Mouse (Mus musculus) neural tube, embryonic 11.5 days (tissue): ENCODE measurements around the gene Ccdc125. TPM values are rescaled to one million over a fixed set of nuclear protein-coding genes. Genes with fewer than 3 reads are reported as not detected.
"Not testable (repeated sequence)": the region's sequence is repeated elsewhere in the genome, so short reads cannot be mapped to it uniquely, and the experiment has no call there.

Experiments
- ATAC-seq: fragments of 200-750 bp; cut with Nextera tagmentation; 2 replicates; pipeline ENCODE4 v1.8.0; 2017; ENCODE audit warnings: moderate number of reproducible peaks, mild to moderate bottlenecking, moderate TSS enrichment, moderate library complexity; ENCODE audit not compliant: insufficient read depth, low FRiP score, low TSS enrichment
- DNase-seq: peaks from one replicate; pipeline ENCODE4 v3.0.0-alpha.2; 2015; ENCODE audit warnings: low spot score
- H3K27ac ChIP-seq: fragments of 300-500 bp; sonication (generic); 2 replicates; pipeline ENCODE4 v1.5.1; 2014; ENCODE audit warnings: low read depth, mild to moderate bottlenecking, low read length
- H3K27me3 ChIP-seq: fragments of 300-500 bp; sonication (generic); 2 replicates; pipeline ENCODE4 v1.6.1; 2014; ENCODE audit warnings: mild to moderate bottlenecking, low read length, mixed read lengths; ENCODE audit not compliant: control insufficient read depth, insufficient read depth
- H3K36me3 ChIP-seq: fragments of 300-500 bp; sonication (generic); 2 replicates; pipeline ENCODE4 v1.6.1; 2014; ENCODE audit warnings: mild to moderate bottlenecking, low read length, moderate library complexity, mixed read lengths; ENCODE audit not compliant: control insufficient read depth, insufficient read depth
- H3K4me1 ChIP-seq: fragments of 300-500 bp; sonication (generic); 2 replicates; pipeline ENCODE4 v1.6.1; 2014; ENCODE audit warnings: low read length, mixed read lengths; ENCODE audit not compliant: control insufficient read depth, insufficient read depth
- H3K4me2 ChIP-seq: fragments of 300-500 bp; sonication (generic); 2 replicates; pipeline ENCODE4 v1.6.1; 2014; ENCODE audit warnings: low read depth, mild to moderate bottlenecking, moderate library complexity
- H3K4me3 ChIP-seq: fragments of 300-500 bp; sonication (generic); 2 replicates; pipeline ENCODE4 v1.5.1; 2014; ENCODE audit warnings: low read depth, low read length
- H3K9ac ChIP-seq: fragments of 300-500 bp; sonication (generic); 2 replicates; pipeline ENCODE4 v1.6.1; 2014; ENCODE audit warnings: mild to moderate bottlenecking, low read length
- H3K9me3 ChIP-seq: fragments of 300-500 bp; sonication (generic); 2 replicates; pipeline ENCODE4 v1.6.1; 2016; ENCODE audit warnings: low read length; ENCODE audit not compliant: control insufficient read depth
- WGBS: fragments of 180-500 bp; shearing (Covaris S2); extraction: QIAGEN DNeasy Blood & Tissue Kit; methylation state at CpG from one replicate; pipeline ENCODE4 v1.1.7; 2014; 5-methylcytosine and 5-hydroxymethylcytosine counted together
- polyA plus RNA-seq: library from polyadenylated mRNA; unstranded; fragments of >200 nt; fragmentation: Nextera tagmentation; extraction: Ambion mirVana; gene quantifications from 2 replicates; pipeline ENCODE4 v1.2.1, GENCODE M21; 2014

Gene Ccdc125
- polyA plus RNA-seq, 1 experiment from 2014 or later, result 2.3 TPM

DNA sequence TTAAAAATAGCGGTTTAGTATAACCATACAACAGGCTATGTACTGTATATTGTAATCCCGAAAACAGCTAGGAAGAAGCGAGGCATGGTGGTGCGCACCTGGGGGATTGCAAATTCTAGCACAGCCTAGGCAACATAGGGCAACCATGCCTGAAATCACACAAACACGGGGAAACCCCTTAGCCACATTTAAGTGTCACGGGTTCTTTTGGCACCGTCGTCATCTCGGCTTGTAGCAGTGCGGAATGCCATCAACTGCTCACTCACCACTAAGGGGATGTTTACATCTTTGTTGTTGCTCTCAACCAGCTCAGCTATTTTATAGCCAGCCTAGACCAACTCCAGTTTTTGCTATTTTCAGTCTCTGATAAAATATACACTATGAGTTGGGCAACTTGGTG, 29.3 kb downstream of the Ccdc125 start:
- ATAC-seq (no peak), DNase-seq (no peak)
- Histone ChIP-seq H3K4me3 (no peak overlapping the region), H3K4me2 (no peak overlapping the region), H3K27me3 (no peaks in the 10 kb centered on the region), H3K36me3 (peaks cover 13% of the 10 kb centered on the region), H3K9me3 (no peaks in the 10 kb centered on the region), H3K4me1 (no peaks in the 10 kb centered on the region), H3K27ac (no peak overlapping the region), H3K9ac (no peak overlapping the region)
- 96% methylated on average over 10 of the region's 10 CpGs for WGBS

DNA sequence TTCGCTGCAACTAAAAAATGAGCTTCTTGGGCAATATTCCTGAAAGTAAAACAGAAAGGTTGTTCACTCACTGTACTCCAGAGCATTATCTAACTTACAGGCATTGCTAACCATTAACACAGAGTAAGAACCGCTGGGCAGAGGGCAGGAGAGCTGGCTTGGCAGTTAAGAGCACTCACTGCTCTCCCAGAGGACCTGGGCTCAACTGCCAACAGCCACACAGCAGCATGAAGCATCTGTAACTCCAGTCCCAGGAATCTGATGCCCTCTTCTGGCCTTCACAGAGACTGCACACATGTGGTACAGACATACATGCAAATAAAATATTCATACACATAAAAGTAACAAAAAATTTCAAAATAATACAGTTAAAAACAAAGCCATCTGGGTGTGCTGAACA, 34.0 kb downstream of the Ccdc125 start:
- H3K27me3 ChIP-seq, result no peaks in the 10 kb centered on the region
- no peaks in the 10 kb centered on the region for H3K9me3 ChIP-seq
- H3K36me3 ChIP-seq, result peaks cover 28% of the 10 kb centered on the region
- ATAC-seq (no peak), DNase-seq (no peak)
- H3K4me3 ChIP-seq, result no peak overlapping the region
- H3K27ac ChIP-seq, result no peak overlapping the region
- no peak overlapping the region for H3K9ac ChIP-seq
- WGBS, result 99% methylated on average over 2 of the region's 2 CpGs
- H3K4me1 ChIP-seq, result no peaks in the 10 kb centered on the region
- no peak overlapping the region for H3K4me2 ChIP-seq

DNA sequence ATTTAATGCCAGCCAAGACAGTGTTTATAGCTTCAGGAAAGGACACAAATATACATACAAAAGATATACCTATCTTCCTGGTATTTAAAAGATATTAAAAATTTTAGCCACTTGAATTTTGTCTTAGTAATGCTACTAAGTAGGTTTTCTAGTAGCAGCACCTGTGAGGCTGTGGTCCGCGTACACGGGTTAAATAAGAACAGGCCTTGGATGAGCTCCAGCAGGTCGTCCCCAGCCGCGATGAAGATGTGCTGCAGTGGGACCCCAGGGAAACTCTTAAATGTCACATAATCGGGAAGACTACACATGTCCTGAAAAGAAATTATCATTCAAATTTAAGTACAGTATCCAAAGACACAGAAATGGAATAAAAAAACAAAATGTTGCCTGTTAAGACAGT, 36.7 kb downstream of the Ccdc125 start:
- no peak overlapping the region for H3K9ac ChIP-seq
- no peak overlapping the region for H3K4me3 ChIP-seq
- no peak overlapping the region for H3K27ac ChIP-seq
- no peaks in the 10 kb centered on the region for H3K27me3 ChIP-seq
- no peaks in the 10 kb centered on the region for H3K9me3 ChIP-seq
- no peaks in the 10 kb centered on the region for H3K4me1 ChIP-seq
- 97% methylated on average over 7 of the region's 7 CpGs for WGBS
- H3K36me3 ChIP-seq, result peaks cover 33% of the 10 kb centered on the region
- no peak overlapping the region for H3K4me2 ChIP-seq
- ATAC-seq, result no peak
- DNase-seq, result no peak

DNA sequence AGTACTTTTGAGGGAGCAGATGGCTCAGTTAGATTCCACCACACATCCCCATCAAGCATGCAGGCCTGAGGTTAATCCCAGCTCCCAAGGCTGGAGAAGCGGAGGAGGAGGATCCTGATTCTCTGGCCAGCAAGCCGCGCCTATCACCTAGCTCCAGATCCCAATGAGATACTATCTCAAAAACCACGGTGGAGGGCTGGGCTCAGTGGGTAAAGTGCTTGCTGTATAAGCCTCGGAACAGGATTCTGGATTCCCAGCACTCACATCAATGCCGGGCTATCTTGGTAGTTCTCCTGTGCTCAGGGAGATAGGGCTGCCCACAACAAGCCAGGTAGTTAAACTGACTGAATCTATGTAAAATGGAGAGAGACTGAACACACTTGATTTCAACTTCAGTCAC, 46.0 kb downstream of the Ccdc125 start:
- Histone ChIP-seq H3K36me3 (peaks cover 15% of the 10 kb centered on the region), H3K4me1 (no peaks in the 10 kb centered on the region), H3K4me2 (no peak overlapping the region), H3K9ac (no peak overlapping the region), H3K27me3 (no peaks in the 10 kb centered on the region), H3K9me3 (no peaks in the 10 kb centered on the region), H3K27ac (no peak overlapping the region), H3K4me3 (no peak overlapping the region)
- WGBS, result 95% methylated on average over 6 of the region's 6 CpGs
- DNase-seq (no peak), ATAC-seq (no peak)

DNA sequence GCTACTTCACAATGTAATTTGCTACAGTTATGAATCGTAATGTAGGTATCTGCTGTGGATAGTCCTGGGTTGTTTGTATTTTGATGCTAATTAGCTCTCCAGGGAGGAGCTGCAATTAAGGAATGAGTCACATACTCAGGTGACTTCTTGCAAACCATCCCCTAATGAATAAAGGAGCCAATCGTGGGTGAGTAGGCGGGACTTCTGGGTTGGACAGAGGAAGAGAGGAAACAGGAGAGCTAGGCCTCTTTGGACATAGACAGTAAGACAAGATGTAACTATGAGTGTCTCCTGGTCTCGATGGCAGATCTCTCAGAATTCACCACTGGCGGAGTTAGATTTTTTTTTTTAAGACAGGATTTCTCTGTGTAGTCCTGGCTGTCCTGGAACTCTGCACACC, 52.1 kb downstream of the Ccdc125 start:
- DNase-seq (no peak), ATAC-seq (no peak)
- Histone ChIP-seq H3K9ac (no peak overlapping the region), H3K9me3 (no peaks in the 10 kb centered on the region), H3K4me2 (no peak overlapping the region), H3K36me3 (peaks cover 12% of the 10 kb centered on the region), H3K27ac (no peak overlapping the region), H3K4me3 (no peak overlapping the region), H3K27me3 (no peaks in the 10 kb centered on the region), H3K4me1 (no peaks in the 10 kb centered on the region)
- WGBS, result 91% methylated on average over 5 of the region's 5 CpGs

DNA sequence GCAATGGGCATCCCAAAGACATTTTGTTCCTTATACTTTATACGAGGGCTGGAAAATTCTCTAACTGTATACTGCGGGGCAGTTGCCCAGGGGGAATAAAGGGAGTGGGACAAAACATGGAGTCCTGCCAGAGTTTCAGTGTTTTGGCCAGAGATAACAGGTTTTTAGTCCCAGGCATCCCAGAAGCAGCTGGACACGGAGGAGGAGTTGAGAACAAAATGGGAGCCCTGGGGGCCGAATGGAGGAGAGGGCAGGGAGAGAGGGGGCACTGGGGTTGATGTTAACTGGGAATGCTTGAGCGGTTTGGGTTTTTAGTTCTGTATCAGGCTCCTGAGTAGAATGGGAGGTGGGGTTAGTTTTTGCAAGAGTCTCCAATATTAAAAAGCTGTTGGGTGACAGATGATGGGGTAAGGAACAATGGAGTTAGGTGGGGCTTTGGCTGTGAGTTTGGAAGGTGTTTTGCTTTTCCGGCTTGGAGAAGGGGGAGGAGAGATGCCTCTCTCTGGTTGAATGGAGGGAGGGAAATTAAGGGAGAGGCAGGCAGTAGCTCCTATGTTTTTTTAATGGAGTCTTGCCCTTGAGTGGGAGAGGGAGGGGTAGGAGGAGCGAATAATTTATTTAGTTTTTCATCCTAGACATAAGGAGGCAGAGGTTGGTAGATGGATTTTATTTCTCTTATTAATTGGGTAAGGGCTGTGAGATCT, 54.7 kb downstream of the Ccdc125 start:
- Histone ChIP-seq H3K27me3 (no peaks in the 10 kb centered on the region), H3K36me3 (peaks cover 8% of the 10 kb centered on the region)
- 90% methylated on average over 7 of the region's 7 CpGs for WGBS

DNA sequence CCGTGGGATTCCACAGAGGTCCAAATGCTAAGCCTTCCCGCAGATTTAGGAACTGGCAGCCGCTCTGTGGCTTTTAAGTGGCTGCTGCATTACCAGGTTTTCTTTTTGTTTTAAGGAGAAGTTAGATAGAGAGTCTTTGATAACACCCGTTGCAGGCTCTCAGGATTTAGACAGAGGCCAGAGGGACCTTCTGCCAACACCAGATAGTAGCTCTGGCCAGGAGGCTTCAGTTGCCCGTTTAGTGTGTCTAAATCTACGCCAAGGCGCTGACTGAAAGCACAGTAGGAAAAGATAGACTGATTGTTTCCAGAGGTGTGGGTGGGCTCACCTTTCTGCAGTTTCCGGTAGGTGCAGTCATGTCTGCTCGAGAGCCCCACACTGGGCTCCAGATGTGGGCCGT, 55.7 kb downstream of the Ccdc125 start:
- ATAC-seq (no peak), DNase-seq (no peak)
- H3K4me1 ChIP-seq, result no peaks in the 10 kb centered on the region
- no peak overlapping the region for H3K27ac ChIP-seq
- no peaks in the 10 kb centered on the region for H3K27me3 ChIP-seq
- WGBS, result 95% methylated on average over 10 of the region's 10 CpGs
- H3K9ac ChIP-seq, result no peak overlapping the region
- no peak overlapping the region for H3K4me2 ChIP-seq
- peaks cover 8% of the 10 kb centered on the region for H3K36me3 ChIP-seq
- no peak overlapping the region for H3K4me3 ChIP-seq
- no peaks in the 10 kb centered on the region for H3K9me3 ChIP-seq

More for the DNA sequence above, 54.7 kb downstream of the Ccdc125 start:
- Histone ChIP-seq H3K9me3 (no peaks in the 10 kb centered on the region), H3K4me1 (no peaks in the 10 kb centered on the region), H3K9ac (no peak overlapping the region), H3K27ac (no peak overlapping the region), H3K4me2 (no peak overlapping the region), H3K4me3 (no peak overlapping the region)
- DNase-seq, result no peak
- no peak for ATAC-seq

DNA sequence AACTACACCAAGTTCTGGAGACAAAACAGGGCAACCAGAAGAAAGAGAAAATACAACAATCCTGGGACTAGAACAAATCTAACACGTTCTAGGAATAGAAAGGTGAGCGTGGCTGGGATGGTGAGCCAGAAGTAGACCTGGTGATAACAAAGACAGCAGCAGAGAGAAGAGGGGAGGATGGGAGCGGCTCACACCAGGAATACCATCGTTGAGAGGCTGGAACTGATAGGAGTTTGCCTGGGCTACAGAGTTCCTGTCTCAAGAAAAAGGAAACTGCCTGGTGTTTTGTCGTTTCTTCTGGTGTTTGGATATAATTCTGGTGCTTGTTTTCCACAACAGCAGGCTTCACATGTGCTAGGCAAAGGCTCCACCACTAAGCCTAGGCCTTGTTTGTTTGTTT, 58.6 kb downstream of the Ccdc125 start:
- DNase-seq (no peak), ATAC-seq (no peak)
- no peaks in the 10 kb centered on the region for H3K27me3 ChIP-seq
- H3K9me3 ChIP-seq, result no peaks in the 10 kb centered on the region
- H3K4me3 ChIP-seq, result no peak overlapping the region
- H3K9ac ChIP-seq, result no peak overlapping the region
- no peak overlapping the region for H3K4me2 ChIP-seq
- H3K36me3 ChIP-seq, result peaks cover 4% of the 10 kb centered on the region; the same call in 1 of the 2 replicates
- no peak overlapping the region for H3K27ac ChIP-seq
- 93% methylated on average over 5 of the region's 5 CpGs for WGBS
- no peaks in the 10 kb centered on the region for H3K4me1 ChIP-seq

DNA sequence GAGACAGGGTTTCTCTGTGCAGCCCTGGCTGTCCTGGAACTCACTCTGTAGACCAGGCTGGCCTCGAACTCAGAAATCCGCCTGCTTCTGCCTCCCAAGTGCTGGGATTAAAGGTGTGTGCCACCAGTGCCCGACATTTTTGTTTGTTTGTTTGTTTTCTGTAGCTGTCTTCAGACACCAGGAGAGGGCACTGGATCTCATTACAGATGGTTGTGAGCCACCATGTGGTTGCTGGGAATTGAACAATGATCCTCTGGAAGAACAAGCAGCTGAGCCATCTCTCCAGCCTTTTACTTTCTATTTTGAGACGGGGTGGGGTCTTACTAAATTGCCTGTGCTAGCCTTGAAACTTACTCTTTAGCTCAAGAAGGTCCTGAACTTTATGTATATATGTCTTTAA, 59.0 kb downstream of the Ccdc125 start:
- H3K9ac ChIP-seq, ATAC-seq, H3K4me3 ChIP-seq, H3K9me3 ChIP-seq, H3K27ac ChIP-seq, DNase-seq, H3K36me3 ChIP-seq, H3K4me1 ChIP-seq, H3K4me2 ChIP-seq, H3K27me3 ChIP-seq: not testable (repeated sequence)
- whole genome bisulfite sequencing, result 91% methylated on average over 4 of the region's 4 CpGs
